Mouse (Mus musculus): ENCODE results near the gene Scai. TPM values are rescaled to one million over a fixed set of nuclear protein-coding genes. Genes with fewer than 3 reads are reported as not detected.

Gene Scai
- polyA plus RNA-seq (2012; rRNA removed; ENCODE audit: low replicate concordance), result 0.78 and 1.6 TPM in 2 replicates

GRCm38 (mm10) chr2:39190561-39191056 is at the start of gene Scai:
Scai (minus strand) TSS chr2:39190734.

GRCm38 (mm10) chr2:39226019-39226640 is 35.6 kb upstream of the Scai start, which contains the start of gene Ppp6c:
Ppp6c (minus strand) TSS chr2:39226451.

GRCm38 (mm10) chr2:39065400-39065987 is 125.0 kb downstream of the Scai start, which contains the start of gene Golga1:
Golga1 (minus strand) TSS chr2:39065541.

Other genes starting within 250 kb of the Scai start
- gene Wdr38, start 193.3 kb downstream of the Scai start, polyA plus RNA-seq (2012; rRNA removed; ENCODE audit: low replicate concordance), result 0.44 and 1.1 TPM in 2 replicates
- gene Arpc5l, start 185.4 kb downstream of the Scai start, polyA plus RNA-seq (2012; rRNA removed; ENCODE audit: low replicate concordance), result 30.2 and 66.1 TPM in 2 replicates
- 93.4 and 122 TPM in 2 replicates for gene Rpl35, start 185.1 kb downstream of the Scai start, polyA plus RNA-seq (2012; rRNA removed; ENCODE audit: low replicate concordance)
- gene Golga1, start 125.2 kb downstream of the Scai start, polyA plus RNA-seq (2012; rRNA removed; ENCODE audit: low replicate concordance), result 6.0 and 18.1 TPM in 2 replicates
- gene Ppp6c, start 35.7 kb upstream of the Scai start, polyA plus RNA-seq (2012; rRNA removed; ENCODE audit: low replicate concordance), result 14.8 and 33.4 TPM in 2 replicates

Measured in mammary gland, adult 2 months (tissue).